Mouse (Mus musculus) midbrain, embryonic 15.5 days (tissue): Measurements from ENCODE around the gene Cmc4. TPM values are rescaled to one million over a fixed set of nuclear protein-coding genes. Genes with fewer than 3 reads are reported as not detected.

ENCODE experiments used
- ATAC-seq: fragments of 200-750 bp; cut with Nextera tagmentation; replicated peaks from 2 replicates; pipeline ENCODE4 v1.8.0; 2017; ENCODE audit warnings: moderate TSS enrichment
- H3K27ac ChIP-seq: fragments of 300-500 bp; sonication (generic); 2 replicates; pipeline ENCODE4 v1.5.1; 2015; ENCODE audit warnings: mild to moderate bottlenecking, inconsistent platforms
- H3K27me3 ChIP-seq: fragments of 300-500 bp; sonication (generic); replicated peaks from 2 replicates; pipeline ENCODE4 v1.6.1; 2015; ENCODE audit warnings: inconsistent platforms
- H3K36me3 ChIP-seq: fragments of 300-500 bp; sonication (generic); replicated peaks from 2 replicates; pipeline ENCODE4 v1.6.1; 2015; ENCODE audit warnings: inconsistent platforms
- H3K4me1 ChIP-seq: fragments of 300-500 bp; sonication (generic); 2 replicates; pipeline ENCODE4 v1.6.1; 2015; ENCODE audit warnings: inconsistent platforms
- H3K4me2 ChIP-seq: fragments of 300-500 bp; sonication (generic); 2 replicates; pipeline ENCODE4 v1.6.1; 2015; ENCODE audit warnings: inconsistent platforms, mild to moderate bottlenecking, moderate library complexity
- H3K4me3 ChIP-seq: fragments of 300-500 bp; sonication (generic); 2 replicates; pipeline ENCODE4 v1.5.1; 2015; ENCODE audit warnings: mild to moderate bottlenecking, inconsistent platforms
- H3K9ac ChIP-seq: fragments of 300-500 bp; sonication (generic); 2 replicates; pipeline ENCODE4 v1.6.1; 2015; ENCODE audit warnings: mild to moderate bottlenecking, inconsistent platforms
- H3K9me3 ChIP-seq: fragments of 300-500 bp; sonication (generic); 2 replicates; pipeline ENCODE4 v1.6.1; 2016; ENCODE audit warnings: inconsistent platforms
- WGBS: fragments of 180-500 bp; shearing (Covaris S2); methylation state at CpG from one replicate; pipeline ENCODE4 v1.1.7; 2015; ENCODE audit warnings: mixed read lengths; 5-methylcytosine and 5-hydroxymethylcytosine counted together
- polyA plus RNA-seq: library from polyadenylated mRNA; unstranded; fragments of >200 nt; fragmentation: Nextera tagmentation; extraction: Ambion mirVana; gene quantifications from 2 replicates; pipeline ENCODE4 v1.2.1, GENCODE M21; 2015

Cmc4 gene
- polyA plus RNA-seq: 21.1 and 23.7 TPM in 2 replicates

DNA sequence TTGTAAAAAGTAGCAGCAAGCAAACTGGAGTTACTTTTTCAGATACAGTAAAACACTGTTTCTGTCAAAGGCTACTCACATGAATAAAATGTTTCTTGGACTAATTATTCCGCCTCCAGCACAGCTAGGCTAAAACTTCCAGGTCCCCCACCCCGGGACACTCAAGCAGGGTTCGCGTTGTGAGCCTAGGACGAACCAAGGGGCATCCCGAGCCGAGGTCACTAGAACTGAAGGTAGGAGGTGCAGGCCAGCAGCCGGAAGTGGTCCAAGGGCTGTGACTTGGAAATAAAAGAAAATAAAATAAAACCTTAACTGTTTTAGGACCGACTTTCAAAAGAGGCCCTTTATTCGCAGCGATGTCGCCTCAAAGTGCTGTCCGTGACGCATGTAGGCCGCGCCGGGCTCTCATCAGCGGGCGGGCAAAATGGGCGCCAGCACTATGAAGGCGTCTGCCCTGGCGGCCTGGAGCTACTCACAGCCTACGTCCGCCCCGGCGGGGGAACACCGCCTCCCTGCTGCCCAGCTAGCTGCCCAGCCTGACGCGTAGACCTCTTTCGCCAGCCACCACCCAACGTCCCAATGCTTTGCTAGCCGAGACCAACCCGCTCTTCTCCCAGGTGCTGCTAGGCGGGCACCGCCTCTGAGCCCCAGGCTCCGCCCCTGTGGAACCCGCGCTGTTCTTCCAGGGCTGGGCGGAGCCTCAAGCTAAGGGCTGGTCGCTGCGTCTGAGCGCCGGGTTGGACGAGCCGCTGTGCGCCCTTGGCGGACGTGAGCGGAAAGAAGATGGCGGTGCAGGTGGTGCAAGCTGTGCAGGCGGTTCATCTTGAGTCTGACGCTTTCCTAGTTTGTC lies at the start of gene Cmc4, which contains the start of the genes Mtcp1 and Brcc3:
Gene Cmc4 (minus strand): TSS at position 649 of the 850 bp plus-strand sequence.
Gene Mtcp1 (minus strand): TSS at position 653 of the 850 bp plus-strand sequence.
Gene Brcc3 (plus strand): TSS at position 693 of the 850 bp plus-strand sequence.
- Histone ChIP-seq H3K27ac (peak within 1 kb of the TSS; percentile 89), H3K4me2 (peak within 1 kb of the TSS; percentile 49), H3K4me1 (no peaks in the 10 kb centered on the region), H3K36me3 (no peaks in the 10 kb centered on the region), H3K9ac (peak within 1 kb of the TSS; percentile 65), H3K27me3 (no peaks in the 10 kb centered on the region), H3K4me3 (peak within 1 kb of the TSS; percentile 57), H3K9me3 (no peaks in the 10 kb centered on the region)
- peak; percentile 100 for ATAC-seq
- 23% methylated on average over 52 of the region's 52 CpGs for WGBS

DNA sequence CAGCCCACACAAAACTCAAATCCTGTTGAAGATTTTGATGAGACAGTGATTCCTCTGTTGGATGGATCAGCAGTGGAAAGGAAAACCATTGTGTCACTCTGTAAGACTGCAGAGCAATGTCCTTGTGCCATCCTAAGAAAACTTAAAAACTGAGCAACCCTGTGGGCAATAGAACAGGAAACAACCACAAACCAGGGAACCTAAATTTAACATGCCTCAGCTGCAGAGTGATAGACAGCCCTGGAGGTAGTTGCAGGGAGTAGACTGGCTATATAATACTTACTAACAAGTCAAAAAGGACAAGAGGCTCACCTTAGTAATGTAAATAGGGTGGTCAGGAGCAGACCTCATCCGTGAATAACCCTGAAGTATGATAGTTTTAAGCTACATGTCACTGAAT lies 38.2 kb upstream of the Cmc4 start:
- no peak overlapping the region for H3K27ac ChIP-seq
- 79% methylated on average over 1 of the region's 1 CpGs for WGBS
- ATAC-seq: no peak
- H3K9me3 ChIP-seq: no peaks in the 10 kb centered on the region
- no peak overlapping the region for H3K4me2 ChIP-seq
- no peak overlapping the region for H3K4me3 ChIP-seq
- H3K36me3 ChIP-seq: peaks cover 4% of the 10 kb centered on the region; the same call in 1 of the 2 replicates
- H3K9ac ChIP-seq: no peak overlapping the region
- H3K4me1 ChIP-seq: no peaks in the 10 kb centered on the region
- H3K27me3 ChIP-seq: no peaks in the 10 kb centered on the region

DNA sequence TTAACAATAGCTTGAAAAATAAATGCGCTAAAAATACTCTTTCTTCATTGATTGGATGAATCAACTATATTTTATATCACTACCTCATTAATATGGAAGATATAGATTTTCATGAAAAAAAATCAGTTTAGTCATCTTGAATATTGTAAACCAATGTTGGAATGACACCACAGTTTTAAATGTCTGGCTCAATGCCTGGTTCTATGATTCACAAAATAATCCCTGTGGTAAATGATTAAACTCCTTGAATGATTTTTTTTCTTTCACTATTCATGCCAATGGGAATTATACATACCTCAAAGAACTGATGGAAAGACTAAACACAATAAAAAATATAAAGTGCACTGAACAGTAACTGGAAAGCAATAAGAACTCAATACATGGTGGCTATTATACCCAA lies 6.7 kb downstream of the Cmc4 start:
- Histone ChIP-seq H3K4me1 (no peaks in the 10 kb centered on the region), H3K4me2 (no peak overlapping the region), H3K9me3 (no peaks in the 10 kb centered on the region), H3K27me3 (no peaks in the 10 kb centered on the region), H3K9ac (no peak overlapping the region), H3K4me3 (no peak overlapping the region), H3K36me3 (no peaks in the 10 kb centered on the region), H3K27ac (no peak overlapping the region)
- ATAC-seq: no peak
- 89% methylated on average over 1 of the region's 1 CpGs for WGBS

DNA sequence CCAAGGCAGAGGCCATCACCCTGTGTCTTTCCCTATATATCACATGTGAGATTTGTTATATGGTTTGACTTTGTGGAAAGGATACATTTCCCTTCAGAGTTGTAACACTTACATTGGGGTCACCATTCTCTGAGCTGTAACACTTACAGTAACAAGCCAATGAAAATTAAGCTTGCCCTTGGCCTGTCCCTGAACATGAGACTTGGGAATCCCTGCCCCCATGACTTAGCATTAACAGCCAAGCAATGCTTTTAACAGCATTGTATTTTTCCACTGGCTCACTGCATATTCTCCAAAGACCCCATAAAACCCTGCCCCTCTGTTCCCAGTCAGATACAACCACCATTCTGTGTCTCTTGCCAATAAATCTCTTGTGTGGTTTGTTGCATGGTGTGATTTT lies 13.0 kb downstream of the Cmc4 start:
- ATAC-seq: no peak
- no peaks in the 10 kb centered on the region for H3K4me1 ChIP-seq
- H3K27me3 ChIP-seq: no peaks in the 10 kb centered on the region
- no peak overlapping the region for H3K27ac ChIP-seq
- H3K9me3 ChIP-seq: no peaks in the 10 kb centered on the region
- H3K36me3 ChIP-seq: no peaks in the 10 kb centered on the region
- no peak overlapping the region for H3K4me3 ChIP-seq
- H3K9ac ChIP-seq: no peak overlapping the region
- no peak overlapping the region for H3K4me2 ChIP-seq

DNA sequence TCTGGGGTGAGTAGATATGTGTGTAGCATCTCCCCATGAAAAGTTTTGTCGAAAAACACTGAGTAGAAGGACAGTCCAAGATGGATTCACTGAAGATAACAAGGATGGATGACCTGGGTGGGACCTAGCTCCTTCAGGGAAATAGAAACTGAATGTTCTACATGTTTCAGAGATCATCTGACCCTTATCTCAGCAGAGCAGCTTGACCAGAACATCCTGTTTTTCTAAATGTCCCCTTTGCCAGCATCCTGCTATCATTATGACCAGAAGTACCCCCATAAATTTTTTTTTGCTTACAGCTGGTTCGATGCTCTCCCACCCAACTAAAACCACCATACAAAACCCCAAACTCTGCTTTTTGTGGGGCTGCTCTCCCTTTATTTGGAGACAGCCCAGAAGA lies 13.7 kb downstream of the Cmc4 start:
- 93% methylated on average over 2 of the region's 2 CpGs for WGBS
- Histone ChIP-seq H3K4me3 (no peak overlapping the region), H3K4me2 (no peak overlapping the region), H3K27ac (no peak overlapping the region), H3K4me1 (no peaks in the 10 kb centered on the region), H3K36me3 (no peaks in the 10 kb centered on the region), H3K9me3 (no peaks in the 10 kb centered on the region), H3K9ac (no peak overlapping the region), H3K27me3 (no peaks in the 10 kb centered on the region)
- ATAC-seq: no peak

DNA sequence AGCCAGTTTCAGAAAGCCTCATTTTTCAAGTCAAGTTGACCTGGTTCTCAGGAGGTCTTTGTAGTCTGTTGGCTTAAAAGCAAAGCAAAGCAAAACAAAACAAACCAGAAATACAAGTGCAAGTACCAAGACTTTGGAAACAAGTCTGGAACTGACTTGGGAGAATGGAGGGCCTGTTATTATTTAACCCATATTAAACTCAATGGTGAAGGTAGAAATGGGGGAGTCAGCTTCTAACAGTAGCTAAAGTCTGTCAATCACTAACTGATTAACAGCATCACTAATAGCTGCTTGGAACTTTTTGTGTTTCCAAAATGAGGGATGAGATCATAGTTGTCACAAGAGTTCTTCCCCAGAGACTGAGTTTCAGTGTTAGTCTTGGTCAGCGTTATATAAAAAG lies 16.9 kb downstream of the Cmc4 start:
- WGBS: 82% methylated on average over 1 of the region's 1 CpGs
- H3K9ac ChIP-seq: no peak overlapping the region
- no peak overlapping the region for H3K4me2 ChIP-seq
- no peak overlapping the region for H3K4me3 ChIP-seq
- H3K27me3 ChIP-seq: no peaks in the 10 kb centered on the region
- H3K27ac ChIP-seq: no peak overlapping the region
- H3K4me1 ChIP-seq: no peaks in the 10 kb centered on the region
- no peaks in the 10 kb centered on the region for H3K9me3 ChIP-seq
- H3K36me3 ChIP-seq: no peaks in the 10 kb centered on the region
- no peak for ATAC-seq

DNA sequence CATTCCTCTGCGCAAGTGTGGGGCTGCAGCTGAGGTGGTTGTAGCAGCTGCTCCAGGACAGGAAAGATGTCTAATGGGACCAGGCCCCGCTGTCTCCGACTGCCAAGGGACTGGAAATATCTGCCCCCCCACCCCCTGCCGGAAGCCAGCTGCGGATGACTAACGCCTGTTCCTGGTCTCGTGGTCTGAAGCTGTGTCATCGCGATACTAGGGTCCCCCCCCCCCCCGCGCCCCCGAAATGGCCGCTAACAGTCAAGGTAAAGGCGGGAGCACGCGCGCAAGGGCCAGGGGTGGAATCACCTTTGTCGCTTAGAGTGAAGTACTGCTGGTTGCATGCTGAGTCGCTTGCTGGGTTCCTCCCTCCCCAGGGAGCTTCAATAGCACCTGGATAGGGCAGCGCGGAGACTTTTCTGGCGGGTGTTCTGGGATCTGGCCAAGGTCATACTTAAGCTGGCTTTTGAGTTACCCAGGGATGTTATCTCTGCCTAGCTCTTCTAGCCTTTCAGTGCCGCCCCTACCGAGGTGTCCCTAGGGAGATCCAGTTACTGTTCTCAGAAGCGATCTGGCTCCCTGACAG lies 34.1 kb downstream of the Cmc4 start, which contains the start of the genes Fundc2 and F8:
Gene Fundc2 (plus strand): TSS at position 205 of the 577 bp plus-strand sequence.
Gene F8 (minus strand): TSS at position 421 of the 577 bp plus-strand sequence.
- Histone ChIP-seq H3K4me2 (peak within 1 kb of the TSS; percentile 48), H3K4me1 (no peaks in the 10 kb centered on the region)

DNA sequence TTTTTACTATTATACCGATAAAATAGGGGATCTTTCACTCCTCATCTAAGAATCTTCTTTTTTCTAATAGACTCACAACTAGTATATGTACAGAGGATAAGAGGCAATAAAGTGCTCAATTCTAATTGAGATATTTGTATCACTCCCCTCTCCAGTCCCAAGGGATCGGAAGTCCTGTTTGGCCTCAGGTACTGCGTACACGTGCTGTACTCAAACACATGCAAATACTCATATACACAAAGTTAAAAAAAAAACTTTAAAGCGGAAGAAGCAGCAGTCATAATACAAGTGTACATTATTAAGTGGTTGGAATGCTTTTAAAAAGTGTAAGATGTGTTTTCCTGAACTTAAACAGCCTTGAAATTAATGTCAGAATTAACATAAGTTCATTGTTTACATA lies 34.7 kb downstream of the Cmc4 start:
- no peaks in the 10 kb centered on the region for H3K36me3 ChIP-seq
- H3K4me1 ChIP-seq: no peaks in the 10 kb centered on the region
- H3K27ac ChIP-seq: peak overlapping the region; percentile 79; the same call in 1 of the 2 replicates
- no peaks in the 10 kb centered on the region for H3K27me3 ChIP-seq
- peak overlapping the region; percentile 56 for H3K4me3 ChIP-seq
- peak; percentile 62 for ATAC-seq
- H3K9me3 ChIP-seq: no peaks in the 10 kb centered on the region
- peak overlapping the region; percentile 50; the same call in 1 of the 2 replicates for H3K9ac ChIP-seq
- peak overlapping the region; percentile 48 for H3K4me2 ChIP-seq
- WGBS: 63% methylated on average over 5 of the region's 5 CpGs

More for the DNA sequence above, 34.1 kb downstream of the Cmc4 start, which contains the start of the genes Fundc2 and F8:
- peak; percentile 98 for ATAC-seq
- Histone ChIP-seq H3K9ac (peak within 1 kb of the TSS; percentile 50), H3K9me3 (no peaks in the 10 kb centered on the region), H3K36me3 (no peaks in the 10 kb centered on the region), H3K27me3 (no peaks in the 10 kb centered on the region), H3K27ac (peak within 1 kb of the TSS; percentile 79), H3K4me3 (peak within 1 kb of the TSS; percentile 56)
- 22% methylated on average over 15 of the region's 25 CpGs for WGBS

DNA sequence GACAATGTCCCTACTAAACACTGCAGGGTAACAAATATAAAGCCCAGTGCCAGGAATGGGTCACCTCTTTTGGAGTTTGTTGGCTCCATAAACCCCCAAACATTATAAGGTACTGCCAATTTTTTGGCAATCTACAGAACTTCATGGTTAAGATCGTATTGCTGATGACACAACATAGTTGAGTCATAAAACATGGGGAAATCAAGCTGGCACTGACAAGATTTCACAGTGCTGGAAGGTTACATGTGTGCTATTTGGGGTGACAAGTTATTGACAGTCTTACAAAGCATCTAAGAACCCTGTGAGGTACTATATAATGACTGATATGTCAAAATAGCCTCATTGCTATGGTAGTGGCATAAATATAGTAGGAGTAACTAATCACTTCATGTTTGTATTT lies 35.2 kb downstream of the Cmc4 start:
- ATAC-seq: no peak
- H3K4me2 ChIP-seq: peak overlapping the region; percentile 48; the same call in 1 of the 2 replicates
- H3K36me3 ChIP-seq: no peaks in the 10 kb centered on the region
- no peaks in the 10 kb centered on the region for H3K27me3 ChIP-seq
- H3K4me1 ChIP-seq: no peaks in the 10 kb centered on the region
- no peak overlapping the region for H3K4me3 ChIP-seq
- no peak overlapping the region for H3K27ac ChIP-seq
- H3K9me3 ChIP-seq: no peaks in the 10 kb centered on the region
- H3K9ac ChIP-seq: no peak overlapping the region
- 83% methylated on average over 1 of the region's 1 CpGs for WGBS

DNA sequence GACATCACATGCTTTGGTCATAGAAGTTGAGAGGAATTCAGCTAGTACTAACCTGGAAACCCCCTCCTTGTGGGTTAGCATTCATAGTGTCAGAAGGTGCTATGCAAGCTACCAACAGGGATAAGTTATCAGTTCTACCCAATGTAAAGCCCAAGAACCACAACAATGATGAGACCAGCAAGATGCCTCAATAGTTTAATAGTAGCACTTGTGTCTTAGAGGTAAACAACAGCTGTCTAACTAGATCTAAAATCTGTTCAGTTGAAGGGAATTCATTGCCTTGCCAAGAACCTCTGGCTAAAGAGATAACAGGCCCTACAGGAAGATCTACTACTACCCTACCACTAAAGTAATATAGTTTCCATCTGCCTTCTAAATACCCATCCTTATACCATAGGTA lies 39.6 kb downstream of the Cmc4 start:
- Histone ChIP-seq H3K27ac (no peak overlapping the region), H3K9me3 (no peaks in the 10 kb centered on the region), H3K4me1 (no peaks in the 10 kb centered on the region), H3K27me3 (no peaks in the 10 kb centered on the region), H3K4me3 (no peak overlapping the region), H3K9ac (no peak overlapping the region), H3K36me3 (no peaks in the 10 kb centered on the region), H3K4me2 (no peak overlapping the region)
- ATAC-seq: no peak

DNA sequence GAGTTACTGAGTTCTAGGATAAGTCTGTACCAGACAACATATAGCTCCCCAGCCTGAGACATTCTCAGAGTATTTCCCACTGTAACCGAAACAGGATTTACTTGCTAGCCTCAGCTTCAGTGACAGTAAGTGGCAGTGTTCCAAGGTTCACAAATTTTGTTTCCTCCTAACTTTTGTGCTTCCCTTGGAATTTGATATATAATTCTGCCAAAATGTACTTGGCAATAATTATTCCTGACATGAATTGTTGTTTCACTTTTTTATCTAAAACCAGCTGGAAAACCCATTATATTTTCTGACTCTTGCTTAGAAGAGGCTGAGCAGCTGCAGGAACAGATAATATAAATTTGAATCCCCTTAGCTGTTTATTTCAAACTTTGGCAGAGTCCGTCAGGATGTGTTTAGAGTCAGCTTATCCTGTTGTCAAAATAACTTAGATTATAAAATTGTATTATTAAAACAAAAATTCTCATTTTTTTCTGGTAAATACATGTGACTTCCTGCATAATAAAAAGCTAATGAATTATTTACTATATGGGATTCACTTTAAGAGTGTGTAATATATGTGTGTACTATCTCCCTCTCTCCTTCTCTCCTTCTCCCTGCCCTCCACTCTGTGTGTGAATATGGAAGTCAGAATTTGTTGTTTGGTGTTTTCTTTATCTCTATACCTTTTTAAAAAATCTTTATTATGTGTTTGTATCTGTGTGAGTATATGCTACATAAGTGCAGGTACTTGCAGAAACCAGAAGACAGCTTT lies 43.5 kb downstream of the Cmc4 start:
- Histone ChIP-seq H3K9ac (no peak overlapping the region), H3K4me1 (no peaks in the 10 kb centered on the region), H3K27me3 (no peaks in the 10 kb centered on the region), H3K27ac (no peak overlapping the region), H3K4me3 (no peak overlapping the region), H3K9me3 (no peaks in the 10 kb centered on the region), H3K4me2 (no peak overlapping the region), H3K36me3 (no peaks in the 10 kb centered on the region)
- 82% methylated on average over 2 of the region's 2 CpGs for WGBS
- ATAC-seq: no peak

DNA sequence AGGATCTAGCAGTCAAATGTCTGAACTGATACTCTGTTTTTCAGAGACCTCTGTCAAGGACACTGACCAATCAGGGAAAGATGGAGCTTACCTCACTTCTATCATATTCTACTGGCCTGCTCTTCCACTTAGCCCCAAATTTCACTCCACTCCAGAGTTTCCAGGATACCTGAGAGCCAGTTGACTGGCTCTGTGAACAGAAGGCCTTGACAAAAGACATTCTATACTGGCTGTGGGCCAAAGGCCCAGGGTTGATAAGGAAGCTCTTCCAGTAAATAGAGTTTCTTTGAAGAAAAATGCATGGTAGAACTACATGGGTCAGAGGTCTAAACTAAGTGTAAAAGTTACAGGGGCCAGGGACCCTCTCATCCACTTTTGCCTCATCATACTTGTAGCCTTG lies 46.2 kb downstream of the Cmc4 start:
- Histone ChIP-seq H3K36me3 (no peaks in the 10 kb centered on the region), H3K4me1 (no peaks in the 10 kb centered on the region), H3K27me3 (no peaks in the 10 kb centered on the region), H3K27ac (no peak overlapping the region), H3K4me3 (no peak overlapping the region), H3K4me2 (no peak overlapping the region), H3K9ac (no peak overlapping the region), H3K9me3 (no peaks in the 10 kb centered on the region)
- ATAC-seq: no peak
